Mouse (Mus musculus) c-Kit-positive CD71-positive TER-119-positive erythroid progenitor cells, embryonic 14.5 days (primary cell): ENCODE results near the gene Zfp768.

Source experiments
- DNase-seq: peaks from one replicate; pipeline ENCODE4 v3.0.0-alpha.2; 2013; ENCODE audit warnings: low spot score

The Zfp768 gene

DNA sequence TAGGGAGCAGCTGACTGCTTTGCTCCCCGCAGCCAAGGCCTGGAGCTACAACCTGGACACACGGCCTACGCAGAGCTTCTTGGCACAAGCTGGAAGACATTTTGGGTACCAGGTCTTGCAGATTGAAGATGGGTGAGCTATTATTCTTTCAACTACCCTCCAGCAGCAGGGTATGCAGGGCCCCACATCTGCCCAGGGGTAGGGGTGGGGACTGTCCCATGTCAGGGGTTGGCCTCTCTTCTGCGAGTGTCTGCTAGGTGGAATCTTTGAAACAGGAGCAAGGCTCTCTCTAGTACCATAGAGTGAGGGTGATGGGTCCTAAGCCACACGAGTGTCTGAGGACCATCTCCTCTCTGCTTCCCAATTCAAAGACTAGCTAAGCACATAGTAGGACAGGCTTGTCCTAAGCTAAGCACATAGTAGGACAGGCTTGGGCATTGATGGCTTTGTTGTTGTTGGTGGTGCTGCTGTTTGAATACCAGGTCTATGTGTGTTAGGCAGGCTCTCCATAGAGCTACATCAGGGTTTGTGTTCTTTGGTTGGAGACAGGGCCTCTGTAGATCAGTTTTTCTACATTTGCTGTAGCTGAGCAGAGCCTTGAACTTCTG is 47.7 kb downstream of the Zfp768 start:
- no peak for DNase-seq

- no peak for DNase-seq
Observed at GRCm38 (mm10) chr7:127296786-127297555, 48.4 kb downstream of the Zfp768 start.

DNA sequence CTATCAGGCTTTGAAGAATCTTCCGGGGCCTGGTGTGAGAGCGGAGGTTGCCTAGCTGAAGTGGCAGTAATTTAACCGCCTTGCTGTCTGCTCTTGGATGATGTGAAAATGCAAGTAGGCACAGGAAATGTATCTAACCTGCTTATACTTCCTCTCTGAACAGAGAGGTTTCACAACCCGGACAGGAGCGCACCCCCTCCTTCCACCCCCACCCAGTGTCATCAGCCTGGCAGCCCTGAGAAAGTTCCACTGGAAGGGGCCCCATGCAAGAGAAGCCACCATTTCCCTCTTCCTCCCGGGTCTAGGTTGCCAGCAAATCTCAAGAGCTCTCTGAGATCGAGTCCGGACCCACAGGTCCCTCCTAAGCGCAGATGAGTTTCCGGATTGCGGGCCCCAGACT is 49.3 kb downstream of the Zfp768 start, which contains the start of gene Itgal:
Gene Itgal, plus strand, starts transcription at position 163 of the 400 bp plus-strand sequence.
- DNase-seq: no peak
